Mouse (Mus musculus) neural tube, embryonic 12.5 days (tissue): ENCODE data around the gene Drosha. TPM values are rescaled to one million over a fixed set of nuclear protein-coding genes. Genes with fewer than 3 reads are reported as not detected.

Experiments used
- ATAC-seq: fragments of 200-750 bp; cut with Nextera tagmentation; 2 replicates; pipeline ENCODE4 v1.8.0; 2017; ENCODE audit warnings: low read depth, mild to moderate bottlenecking, moderate TSS enrichment, moderate library complexity; ENCODE audit not compliant: low FRiP score
- H3K27ac ChIP-seq: fragments of 300-500 bp; sonication (generic); 2 replicates; pipeline ENCODE4 v1.5.1; 2016
- H3K27me3 ChIP-seq: fragments of 300-500 bp; sonication (generic); replicated peaks from 2 replicates; pipeline ENCODE4 v1.6.1; 2016; ENCODE audit warnings: mild to moderate bottlenecking
- H3K36me3 ChIP-seq: fragments of 300-500 bp; sonication (generic); 2 replicates; pipeline ENCODE4 v1.6.1; 2016; ENCODE audit warnings: mild to moderate bottlenecking
- H3K4me1 ChIP-seq: fragments of 300-500 bp; sonication (generic); 2 replicates; pipeline ENCODE4 v1.6.1; 2016
- H3K4me2 ChIP-seq: fragments of 300-500 bp; sonication (generic); replicated peaks from 2 replicates; pipeline ENCODE4 v1.6.1; 2016; ENCODE audit warnings: mild to moderate bottlenecking
- H3K4me3 ChIP-seq: fragments of 300-500 bp; sonication (generic); 2 replicates; pipeline ENCODE4 v1.5.1; 2016
- H3K9ac ChIP-seq: fragments of 300-500 bp; sonication (generic); 2 replicates; pipeline ENCODE4 v1.6.1; 2016; ENCODE audit warnings: mild to moderate bottlenecking
- H3K9me3 ChIP-seq: fragments of 300-500 bp; sonication (generic); 2 replicates; pipeline ENCODE4 v1.6.1; 2016; ENCODE audit warnings: mild to moderate bottlenecking
- whole genome bisulfite sequencing: fragments of 180-500 bp; shearing (Covaris S2); methylation state at CpG from one replicate; pipeline ENCODE4 v1.1.7; 2016; 5-methylcytosine and 5-hydroxymethylcytosine counted together
- polyA plus RNA-seq: library from polyadenylated mRNA; unstranded; fragments of >200 nt; fragmentation: Nextera tagmentation; extraction: Ambion mirVana; gene quantifications from 2 replicates; pipeline ENCODE4 v1.2.1, GENCODE M21; 2016

The Drosha gene
- polyA plus RNA-seq, 1 experiment from 2014 or later, result 64.7 TPM

DNA sequence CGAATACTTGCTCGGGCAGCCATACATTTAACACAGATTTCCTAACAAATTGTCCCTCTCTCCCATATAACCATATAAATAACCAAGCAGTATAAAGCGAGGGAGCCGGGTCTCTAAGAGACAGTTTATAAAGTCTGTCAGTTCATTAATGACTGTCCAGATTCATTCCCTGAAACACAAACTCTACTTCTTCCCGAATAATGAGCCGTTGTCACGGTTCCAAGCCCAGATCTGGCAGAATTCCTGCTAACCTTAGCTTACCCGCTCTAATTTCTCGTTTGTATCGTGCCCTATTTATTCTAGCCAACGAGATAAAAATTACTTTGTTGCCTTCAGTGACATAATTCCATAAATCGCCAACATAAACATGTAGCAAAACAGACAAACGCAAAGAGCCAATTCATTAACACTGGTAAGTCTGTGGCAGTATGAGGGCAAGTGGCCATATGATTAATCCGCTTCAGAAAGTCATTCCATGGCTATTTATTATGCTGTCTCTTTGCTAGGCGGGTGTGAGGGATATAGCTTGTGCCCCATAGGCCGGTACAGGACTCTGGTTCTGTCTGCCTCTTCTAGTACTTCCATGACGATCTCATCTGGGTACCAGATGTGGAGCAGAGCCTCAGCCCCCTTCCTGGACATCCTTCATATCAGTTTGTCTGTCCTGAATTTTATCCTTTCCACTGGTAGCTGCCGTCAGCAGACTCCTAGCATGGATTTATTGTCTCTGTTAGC is 51.0 kb downstream of the Drosha start:
- 75% methylated on average over 18 of the region's 18 CpGs for WGBS
- Histone ChIP-seq H3K27me3 (no peaks in the 10 kb centered on the region), H3K27ac (no peak overlapping the region), H3K9ac (no peak overlapping the region), H3K36me3 (peaks cover 44% of the 10 kb centered on the region; the same call in 1 of the 2 replicates), H3K4me2 (no peak overlapping the region), H3K4me1 (no peaks in the 10 kb centered on the region; the same call in 1 of the 2 replicates), H3K9me3 (no peaks in the 10 kb centered on the region), H3K4me3 (no peak overlapping the region)
- no peak for ATAC-seq

DNA sequence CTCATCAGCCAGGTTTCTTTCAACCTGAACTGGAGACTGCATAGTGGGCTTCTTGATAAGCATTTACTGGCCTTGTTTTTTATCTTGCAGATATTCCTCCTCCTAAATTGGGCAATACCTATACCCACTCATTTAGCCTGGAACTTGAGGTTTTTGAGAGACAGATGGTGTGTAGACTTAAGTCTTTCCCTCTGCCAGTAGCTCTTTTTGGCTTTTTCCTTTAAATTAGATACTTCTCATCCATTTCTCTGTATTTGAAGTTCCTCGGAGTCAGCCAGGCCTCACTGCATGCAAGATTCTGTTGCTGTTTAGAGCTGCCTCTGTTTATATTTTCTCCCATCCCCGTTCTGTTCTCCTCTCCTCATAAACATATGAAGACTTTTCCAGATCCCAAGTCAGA is 51.7 kb downstream of the Drosha start:
- no peaks in the 10 kb centered on the region; the same call in 1 of the 2 replicates for H3K4me1 ChIP-seq
- H3K4me3 ChIP-seq, result no peak overlapping the region
- peaks cover 42% of the 10 kb centered on the region; the same call in 1 of the 2 replicates for H3K36me3 ChIP-seq
- H3K9me3 ChIP-seq, result no peaks in the 10 kb centered on the region
- no peaks in the 10 kb centered on the region for H3K27me3 ChIP-seq
- no peak overlapping the region for H3K27ac ChIP-seq
- ATAC-seq, result no peak
- 93% methylated on average over 2 of the region's 2 CpGs for WGBS
- H3K4me2 ChIP-seq, result no peak overlapping the region
- H3K9ac ChIP-seq, result no peak overlapping the region

DNA sequence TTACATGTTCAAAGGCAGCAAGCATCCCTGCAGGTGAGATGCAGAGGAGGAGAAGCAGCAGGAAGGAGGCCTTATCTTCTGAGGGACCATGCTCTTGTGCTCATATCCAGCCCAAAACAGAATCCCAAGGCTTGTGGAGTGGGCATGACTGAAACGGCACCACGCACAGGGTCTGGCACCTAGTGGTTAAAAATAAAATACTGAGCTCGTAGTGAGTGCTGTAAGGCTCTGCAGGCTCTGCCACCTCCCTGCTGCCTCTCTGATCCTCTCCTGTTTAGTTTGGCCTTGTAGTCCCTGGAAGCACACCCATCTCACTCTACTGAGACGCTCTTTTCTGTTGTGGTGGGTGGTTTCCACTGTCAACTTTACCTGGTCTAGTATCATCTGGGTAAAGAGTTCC is 52.3 kb downstream of the Drosha start:
- WGBS, result 93% methylated on average over 4 of the region's 4 CpGs
- no peak overlapping the region for H3K4me2 ChIP-seq
- H3K36me3 ChIP-seq, result peaks cover 48% of the 10 kb centered on the region
- no peak overlapping the region for H3K9ac ChIP-seq
- H3K4me3 ChIP-seq, result no peak overlapping the region
- H3K27me3 ChIP-seq, result no peaks in the 10 kb centered on the region
- ATAC-seq, result no peak
- no peaks in the 10 kb centered on the region; the same call in 1 of the 2 replicates for H3K4me1 ChIP-seq
- H3K9me3 ChIP-seq, result no peaks in the 10 kb centered on the region
- no peak overlapping the region for H3K27ac ChIP-seq

GRCm38 (mm10) chr15:12877934-12878333 is 53.3 kb downstream of the Drosha start:
- Histone ChIP-seq H3K4me1 (no peaks in the 10 kb centered on the region; the same call in 1 of the 2 replicates), H3K9ac (no peak overlapping the region), H3K4me2 (no peak overlapping the region), H3K4me3 (no peak overlapping the region), H3K36me3 (peaks cover 58% of the 10 kb centered on the region), H3K27ac (no peak overlapping the region), H3K9me3 (no peaks in the 10 kb centered on the region), H3K27me3 (no peaks in the 10 kb centered on the region)
- ATAC-seq, result no peak
- WGBS, result 90% methylated on average over 12 of the region's 12 CpGs

- Histone ChIP-seq H3K4me3 (no peak overlapping the region), H3K9ac (no peak overlapping the region)
Observed at GRCm38 (mm10) chr15:12878581-12878980, 54.0 kb downstream of the Drosha start.

GRCm38 (mm10) chr15:12879937-12880336 is 55.3 kb downstream of the Drosha start:
- Histone ChIP-seq H3K9ac (no peak overlapping the region), H3K9me3 (no peaks in the 10 kb centered on the region), H3K4me2 (no peak overlapping the region), H3K27me3 (no peaks in the 10 kb centered on the region), H3K4me3 (no peak overlapping the region), H3K4me1 (no peaks in the 10 kb centered on the region; the same call in 1 of the 2 replicates), H3K36me3 (peaks cover 74% of the 10 kb centered on the region), H3K27ac (no peak overlapping the region)
- WGBS, result 85% methylated on average over 8 of the region's 8 CpGs
- no peak for ATAC-seq

More at GRCm38 (mm10) chr15:12878581-12878980, 54.0 kb downstream of the Drosha start:
- WGBS, result 92% methylated on average over 9 of the region's 9 CpGs
- ATAC-seq, result no peak
- Histone ChIP-seq H3K4me1 (no peaks in the 10 kb centered on the region; the same call in 1 of the 2 replicates), H3K27ac (no peak overlapping the region), H3K36me3 (peaks cover 65% of the 10 kb centered on the region), H3K9me3 (no peaks in the 10 kb centered on the region), H3K4me2 (no peak overlapping the region), H3K27me3 (no peaks in the 10 kb centered on the region)

DNA sequence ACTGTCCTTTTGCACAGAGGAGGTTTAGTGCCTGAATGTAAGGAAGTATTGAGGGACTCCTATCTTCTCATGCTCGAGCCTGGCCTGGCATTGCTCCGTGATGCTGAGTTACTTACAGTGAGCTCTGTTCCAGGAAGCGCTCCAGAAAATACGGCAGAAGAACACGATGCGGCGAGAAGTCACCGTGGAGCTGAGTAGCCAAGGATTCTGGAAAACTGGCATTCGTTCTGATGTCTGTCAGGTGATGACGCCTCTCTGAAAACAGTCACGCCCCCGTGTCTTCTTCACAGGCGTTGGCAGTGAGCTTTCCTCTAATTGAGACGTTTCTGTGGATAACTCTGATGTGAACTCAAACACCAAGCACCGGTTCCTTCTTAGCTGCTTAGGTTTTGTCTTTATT is 60.2 kb downstream of the Drosha start:
- WGBS, result 93% methylated on average over 15 of the region's 15 CpGs
- no peaks in the 10 kb centered on the region for H3K4me1 ChIP-seq
- no peak for ATAC-seq
- no peaks in the 10 kb centered on the region for H3K9me3 ChIP-seq
- no peak overlapping the region for H3K4me2 ChIP-seq
- no peaks in the 10 kb centered on the region for H3K27me3 ChIP-seq
- H3K36me3 ChIP-seq, result peaks cover 80% of the 10 kb centered on the region
- no peak overlapping the region for H3K27ac ChIP-seq
- H3K9ac ChIP-seq, result no peak overlapping the region
- H3K4me3 ChIP-seq, result no peak overlapping the region

- WGBS, result 94% methylated on average over 11 of the region's 11 CpGs
- Histone ChIP-seq H3K4me3 (no peak overlapping the region), H3K9ac (no peak overlapping the region), H3K36me3 (peaks cover 82% of the 10 kb centered on the region), H3K9me3 (no peaks in the 10 kb centered on the region), H3K27ac (no peak overlapping the region), H3K4me1 (no peaks in the 10 kb centered on the region), H3K27me3 (no peaks in the 10 kb centered on the region), H3K4me2 (no peak overlapping the region)
- ATAC-seq, result no peak
Observed at GRCm38 (mm10) chr15:12885361-12885760, 60.7 kb downstream of the Drosha start.

DNA sequence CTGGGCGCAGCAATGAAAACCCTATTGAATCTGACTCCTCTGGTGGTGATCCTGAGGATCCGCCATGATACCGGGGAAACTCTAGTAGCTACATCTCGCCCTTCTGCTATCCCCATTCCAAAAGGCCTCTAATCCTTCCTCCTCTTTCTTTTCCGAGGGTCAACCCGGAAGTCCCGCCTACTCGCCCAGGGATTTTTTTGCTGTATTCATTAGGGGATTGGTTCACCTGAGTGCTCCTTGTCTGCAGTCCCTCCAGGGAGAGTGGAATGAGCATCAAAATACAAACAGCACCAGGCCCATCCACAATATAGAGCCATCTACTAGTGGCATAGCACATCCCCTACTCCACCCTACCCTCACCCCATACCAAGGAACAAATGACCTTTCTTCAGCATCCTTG is 62.6 kb downstream of the Drosha start:
- H3K27ac ChIP-seq, result no peak overlapping the region
- H3K9me3 ChIP-seq, result no peaks in the 10 kb centered on the region
- no peak for ATAC-seq
- peaks cover 83% of the 10 kb centered on the region for H3K36me3 ChIP-seq
- no peak overlapping the region for H3K4me2 ChIP-seq
- WGBS, result 94% methylated on average over 8 of the region's 8 CpGs
- no peaks in the 10 kb centered on the region for H3K27me3 ChIP-seq
- H3K9ac ChIP-seq, result no peak overlapping the region
- H3K4me3 ChIP-seq, result no peak overlapping the region
- H3K4me1 ChIP-seq, result no peaks in the 10 kb centered on the region

- no peak for ATAC-seq
- Histone ChIP-seq H3K4me1 (no peaks in the 10 kb centered on the region), H3K9ac (no peak overlapping the region), H3K4me2 (no peak overlapping the region), H3K27me3 (no peaks in the 10 kb centered on the region), H3K27ac (no peak overlapping the region), H3K4me3 (no peak overlapping the region), H3K9me3 (no peaks in the 10 kb centered on the region), H3K36me3 (peaks cover 77% of the 10 kb centered on the region)
- WGBS, result 94% methylated on average over 4 of the region's 4 CpGs
Observed at GRCm38 (mm10) chr15:12888312-12888711, 63.7 kb downstream of the Drosha start.

- Histone ChIP-seq H3K4me3 (no peak overlapping the region), H3K27ac (no peak overlapping the region), H3K9me3 (no peaks in the 10 kb centered on the region), H3K36me3 (peaks cover 76% of the 10 kb centered on the region), H3K27me3 (no peaks in the 10 kb centered on the region), H3K4me2 (no peak overlapping the region), H3K9ac (no peak overlapping the region), H3K4me1 (no peaks in the 10 kb centered on the region)
- ATAC-seq, result no peak
- WGBS, result 95% methylated on average over 11 of the region's 11 CpGs
Observed at GRCm38 (mm10) chr15:12889909-12890308, 65.3 kb downstream of the Drosha start.

DNA sequence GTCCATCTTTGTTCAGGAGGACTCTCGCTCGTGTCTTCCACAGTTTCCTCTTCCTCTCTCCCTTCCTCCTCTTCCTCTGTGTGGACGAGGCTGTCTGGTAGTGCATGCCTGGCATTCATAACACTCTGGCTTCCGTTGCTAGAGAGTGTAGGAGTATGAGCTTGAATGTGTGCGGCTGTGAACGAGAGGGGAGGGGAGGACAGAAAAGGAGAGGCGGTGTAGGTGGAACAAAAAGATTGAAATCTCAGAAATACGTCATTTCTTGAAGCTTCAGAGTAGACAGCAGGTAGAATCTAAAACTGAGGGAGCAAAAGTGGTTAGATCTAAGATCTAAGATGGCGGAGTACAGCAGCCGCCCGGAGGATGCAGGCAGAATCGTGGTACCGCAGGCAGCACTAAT is 70.8 kb downstream of the Drosha start:
- no peak for ATAC-seq
- 94% methylated on average over 13 of the region's 13 CpGs for WGBS
- Histone ChIP-seq H3K27ac (no peak overlapping the region), H3K36me3 (peaks cover 77% of the 10 kb centered on the region), H3K4me3 (no peak overlapping the region), H3K27me3 (no peaks in the 10 kb centered on the region), H3K9me3 (no peaks in the 10 kb centered on the region), H3K9ac (no peak overlapping the region), H3K4me2 (no peak overlapping the region), H3K4me1 (no peaks in the 10 kb centered on the region)
